Mouse (Mus musculus): ENCODE measurements around the gene Cela2a.

DNA sequence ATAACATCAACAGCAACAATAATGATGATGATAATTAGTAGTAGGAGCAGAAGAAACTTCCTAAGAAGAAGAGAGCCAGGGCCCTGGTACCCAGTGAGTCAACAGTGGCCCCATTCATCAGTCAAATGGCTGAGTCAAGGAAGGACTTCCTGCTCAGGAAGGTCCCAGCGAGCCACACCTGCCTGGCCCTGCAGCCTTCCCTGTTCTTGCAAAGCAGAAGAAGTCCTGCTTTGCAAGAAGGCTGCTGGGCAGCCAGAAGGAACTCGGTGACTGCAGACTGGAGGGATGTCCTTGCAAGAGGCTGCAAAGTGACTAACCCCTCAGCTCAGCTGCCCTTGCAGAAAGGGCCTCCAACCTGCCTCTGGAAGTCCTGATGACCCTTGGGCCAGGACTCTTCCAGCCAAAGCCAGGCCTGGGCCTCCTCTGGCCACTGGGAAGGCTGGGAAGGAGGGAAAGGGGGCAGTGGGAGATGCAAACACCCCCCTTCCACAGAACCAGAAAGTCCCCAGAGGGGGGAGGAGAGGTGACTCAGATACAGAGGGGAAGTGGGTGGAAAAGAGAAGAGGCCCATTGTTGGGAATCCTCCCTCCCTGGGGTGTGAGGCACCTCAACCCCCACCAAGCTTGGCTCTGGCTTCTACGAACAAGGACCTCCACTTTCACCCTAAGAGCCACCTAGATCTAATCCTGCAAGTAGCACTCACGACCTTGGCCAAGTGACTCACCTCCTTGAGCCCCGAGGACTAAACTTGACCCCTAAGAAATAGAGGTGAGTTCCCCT is 43.7 kb upstream of the Cela2a start:
- TF ChIP-seq CTCF (IDR thresholded peaks at IDR 0.05; ENCODE audit: low read depth): no peak
- no peak for TF ChIP-seq EP300 (IDR thresholded peaks at IDR 0.05; ENCODE audit: low read depth)

Measured in liver, postnatal 0 days (tissue).